Mouse (Mus musculus) liver, adult 2 months (tissue): ENCODE results near the gene Dcaf11.

Experiments used
- CTCF ChIP-seq: fragments of 200-500 bp; IDR thresholded peaks from 2 replicates; pipeline ENCODE4 v1.5.1; 2011; ENCODE audit warnings: low read depth, low read length, control low read depth
- POLR2A ChIP-seq: fragments of 200-500 bp; IDR thresholded peaks from 2 replicates; pipeline ENCODE4 v1.6.1; 2011; ENCODE audit warnings: low read length, control low read depth; ENCODE audit not compliant: insufficient read depth; ENCODE audit errors: extremely low read depth

- no peak for TF ChIP-seq CTCF
- no peak for TF ChIP-seq POLR2A
Observed at GRCm38 (mm10) chr14:55575711-55576110, 15.9 kb downstream of the Dcaf11 start.
